Comparison of ENCODE assay signal across 18 mouse cellular contexts in genomic region chr15:102461430-102462075, GRCm38 (mm10). TPM values are rescaled to one million over a fixed set of nuclear protein-coding genes. Genes with fewer than 3 reads are reported as not detected.
DNase-seq lines count a peak whose midpoint lies in the region; ATAC-seq and TF ChIP-seq lines count a peak whose summit lies in the region.
"Had no signal": no experiment of that assay in that cellular context is flagged by ENCODE, and none has a peak within 500 bp of the region (broad histone marks: within the 10 kb centered on the region; RNA-seq: fewer than 3 reads in every experiment).

No protein-coding gene starts in this region.

- peaks cover 19% of the 10 kb centered on the region for H3K4me1 ChIP-seq in heart, embryonic 12.5 days (replicated peaks)
- peaks cover 40 to 45% of the 10 kb centered on the region in 2 experiments for H3K4me1 ChIP-seq in liver, embryonic 14.5 days (replicated peaks; ENCODE audit: control insufficient read depth in 2 of 2, insufficient read depth in 2 of 2, low read length in 1 of 2)
- H3K4me1 ChIP-seq in forebrain, embryonic 12.5 days, result peaks cover 18% of the 10 kb centered on the region
- peaks cover 2% of the 10 kb centered on the region; the same call in 1 of the 2 replicates for H3K4me1 ChIP-seq in forebrain, embryonic 14.5 days (ENCODE audit: control insufficient read depth, insufficient read depth, low read length)

- peaks cover 35% of the 10 kb centered on the region for H3K79me2 ChIP-seq in C2C12 (ENCODE audit: control insufficient read depth, insufficient read depth)

- no peak for TF ChIP-seq EP300 in liver, embryonic 14.5 days (IDR thresholded peaks at IDR 0.05; ENCODE audit: low read depth)

- no peak for TF ChIP-seq CTCF in C2C12 (IDR thresholded peaks at IDR 0.05; ENCODE audit: control insufficient read depth, insufficient read depth, insufficient read length)
- TF ChIP-seq CTCF in liver, embryonic 14.5 days (IDR thresholded peaks at IDR 0.05; ENCODE audit: low read depth), result no peak

- no peaks in the 10 kb centered on the region for H3K27me3 ChIP-seq in heart, embryonic 12.5 days (replicated peaks)
- no peaks in the 10 kb centered on the region for H3K27me3 ChIP-seq in C2C12 (ENCODE audit: control insufficient read depth, insufficient read depth, insufficient read length)
- no peaks in the 10 kb centered on the region for H3K27me3 ChIP-seq in liver, embryonic 14.5 days (ENCODE audit: control insufficient read depth, insufficient read depth, low read length)
- H3K27me3 ChIP-seq in forebrain, embryonic 12.5 days, result no peaks in the 10 kb centered on the region
- no peaks in the 10 kb centered on the region for H3K27me3 ChIP-seq in forebrain, embryonic 14.5 days (replicated peaks; ENCODE audit: control insufficient read depth, insufficient read depth, low read length)
- H3K27me3 ChIP-seq: embryonic facial prominence, embryonic 13.5 days; lung, embryonic 15.5 days had no signal

- 82% methylated on average over 9 of the region's 9 CpGs for WGBS in heart, embryonic 12.5 days
- 76% methylated on average over 9 of the region's 9 CpGs for WGBS in liver, embryonic 14.5 days (ENCODE audit: insufficient replicate concordance)
- 83% methylated on average over 9 of the region's 9 CpGs for WGBS in forebrain, embryonic 12.5 days
- WGBS in forebrain, embryonic 14.5 days, result 88% methylated on average over 9 of the region's 9 CpGs

- no peaks in the 10 kb centered on the region for H3K9me3 ChIP-seq in heart, embryonic 12.5 days (replicated peaks)
- H3K9me3 ChIP-seq in liver, embryonic 14.5 days (ENCODE audit: control insufficient read depth, low read length), result no peaks in the 10 kb centered on the region
- H3K9me3 ChIP-seq in forebrain, embryonic 12.5 days, result no peaks in the 10 kb centered on the region
- H3K9me3 ChIP-seq in forebrain, embryonic 14.5 days (replicated peaks; ENCODE audit: control insufficient read depth, low read length), result no peaks in the 10 kb centered on the region
- H3K9me3 ChIP-seq: embryonic facial prominence, embryonic 13.5 days; heart, embryonic 10.5 days; lung, embryonic 15.5 days had no signal

- peaks cover 17% of the 10 kb centered on the region; the same call in 1 of the 2 replicates for H3K36me3 ChIP-seq in heart, embryonic 12.5 days
- H3K36me3 ChIP-seq in C2C12 (ENCODE audit: control insufficient read depth, insufficient read depth), result peaks cover 36% of the 10 kb centered on the region
- no peaks in the 10 kb centered on the region; the same call in 1 of the 2 replicates for H3K36me3 ChIP-seq in liver, embryonic 14.5 days (replicated peaks; ENCODE audit: control insufficient read depth, insufficient read depth, low read depth)
- 0 out of 2 replicates have a peak, but pooled peaks cover 5% of the 10 kb centered on the region for H3K36me3 ChIP-seq in forebrain, embryonic 12.5 days (replicated peaks)
- H3K36me3 ChIP-seq in forebrain, embryonic 14.5 days (ENCODE audit: control insufficient read depth, insufficient read depth, low read length), result 0 out of 2 replicates have a peak, but pooled peaks cover 2% of the 10 kb centered on the region
- H3K36me3 ChIP-seq: lung, embryonic 15.5 days had no signal

- peak overlapping the region; percentile 64; the same call in 1 of the 2 replicates for H3K27ac ChIP-seq in heart, embryonic 12.5 days (ENCODE audit: poor library complexity, severe bottlenecking)
- H3K27ac ChIP-seq in liver, embryonic 14.5 days, result peak overlapping the region; percentile 87
- H3K27ac ChIP-seq in forebrain, embryonic 12.5 days, result no peak overlapping the region
- H3K27ac ChIP-seq in forebrain, embryonic 14.5 days (ENCODE audit: low read depth, low read length), result no peak overlapping the region
- H3K27ac ChIP-seq: embryonic facial prominence, embryonic 13.5 days; lung, embryonic 15.5 days had no signal

- peaks cover 14% of the 10 kb centered on the region for H3K79me3 ChIP-seq in C2C12 (ENCODE audit: low read depth)

- no peak for DNase-seq in heart, adult 18-20 months
- DNase-seq in R1 (ENCODE audit: low read depth, low spot score), result peak; percentile 66
- DNase-seq in liver, embryonic 14.5 days (ENCODE audit: low read depth in 3 of 3, low spot score in 3 of 3), result no peak
- no peak for DNase-seq in forebrain, embryonic 14.5 days (ENCODE audit: low spot score)
- DNase-seq in embryo, embryonic 9.5 days (ENCODE audit: extremely low spot score), result no peak
- DNase-seq: cerebellum, postnatal 10 days; forebrain, postnatal 0 days had no signal

- H3K9ac ChIP-seq in heart, embryonic 12.5 days, result no peak overlapping the region
- peak overlapping the region; percentile 43 for H3K9ac ChIP-seq in liver, embryonic 14.5 days (replicated peaks)
- H3K9ac ChIP-seq in forebrain, embryonic 12.5 days, result no peak overlapping the region
- H3K9ac ChIP-seq in forebrain, embryonic 14.5 days (ENCODE audit: low read length), result no peak overlapping the region
- H3K9ac ChIP-seq: forebrain, postnatal 0 days; lung, embryonic 15.5 days had no signal

- H3K4me2 ChIP-seq in heart, embryonic 12.5 days, result peak overlapping the region; percentile 66
- peak overlapping the region; percentile 88 for H3K4me2 ChIP-seq in liver, embryonic 14.5 days (ENCODE audit: low read depth)
- no peak overlapping the region for H3K4me2 ChIP-seq in forebrain, embryonic 12.5 days
- no peak overlapping the region for H3K4me2 ChIP-seq in forebrain, embryonic 14.5 days (ENCODE audit: low read length)
- H3K4me2 ChIP-seq: embryonic facial prominence, embryonic 13.5 days; midbrain, embryonic 11.5 days had no signal

- H3ac ChIP-seq in C2C12 (ENCODE audit: control insufficient read depth, insufficient read length, low read depth), result no peak overlapping the region

- ATAC-seq in heart, embryonic 12.5 days (ENCODE audit: insufficient number of reproducible peaks, low FRiP score), result no peak
- no peak for ATAC-seq in liver, embryonic 14.5 days (ENCODE audit: insufficient read depth)
- ATAC-seq in forebrain, embryonic 12.5 days (ENCODE audit: low FRiP score), result no peak
- no peak for ATAC-seq in forebrain, embryonic 14.5 days
- ATAC-seq: forebrain, postnatal 0 days; inflammation-experienced regulatory T-cells, adult 6 months had no signal

- H3K4me3 ChIP-seq in heart, embryonic 12.5 days, result peak overlapping the region; percentile 56; the same call in 1 of the 2 replicates
- peak overlapping the region; percentile 55 for H3K4me3 ChIP-seq in C2C12 (ENCODE audit: insufficient read depth, poor library complexity, severe bottlenecking)
- H3K4me3 ChIP-seq in liver, embryonic 14.5 days (ENCODE audit: insufficient read depth in 1 of 2, low read depth in 2 of 2, low read length in 2 of 2), result peak overlapping the region; percentile 55 to 75
- H3K4me3 ChIP-seq in forebrain, embryonic 12.5 days (replicated peaks), result no peak overlapping the region
- no peak overlapping the region for H3K4me3 ChIP-seq in forebrain, embryonic 14.5 days (ENCODE audit: low read depth, low read length)
- H3K4me3 ChIP-seq: embryonic facial prominence, embryonic 13.5 days; lung, embryonic 15.5 days had no signal

TF ChIP-seq in C2C12, 6 proteins besides CTCF, POLR2A, EP300 and RAD21 (continues in another document):
- no peak for TF ChIP-seq MYOG (IDR thresholded peaks at IDR 0.05; ENCODE audit: control insufficient read depth, extremely low read depth, insufficient read length)

RNA-seq across cellular contexts. Expression of gene Prr13, which starts 2.7 kb away (rescaled TPM):
- 116 and 119 TPM in 2 replicates for polyA plus RNA-seq in heart, embryonic 12.5 days (2016; fragmentation: Nextera tagmentation; extraction: Ambion mirVana)
- 10 to 100 TPM; 20.3 to 24.4 TPM for total RNA-seq in heart, adult 18-20 months (2021)
- 113 TPM for polyA plus RNA-seq in C2C12 (2012; fragmentation: generic; extraction: Trizol)
- polyA plus RNA-seq in liver, embryonic 14.5 days (2012; rRNA removed), result 69.0 and 84.6 TPM in 2 replicates
- 111 and 117 TPM in 2 replicates for polyA plus RNA-seq in liver, embryonic 14.5 days (2014; fragmentation: Nextera tagmentation; extraction: Ambion mirVana)
- polyA plus RNA-seq in forebrain, embryonic 12.5 days (2016; fragmentation: Nextera tagmentation; extraction: Ambion mirVana), result 82.9 and 86.9 TPM in 2 replicates
- polyA plus RNA-seq in forebrain, embryonic 14.5 days (2014; fragmentation: Nextera tagmentation; extraction: Ambion mirVana), result 103 and 116 TPM in 2 replicates

RNA-seq across cellular contexts. Expression of gene Pcbp2, which starts 8.8 kb away (rescaled TPM):
- 134 and 142 TPM in 2 replicates for polyA plus RNA-seq in heart, embryonic 12.5 days (2016; fragmentation: Nextera tagmentation; extraction: Ambion mirVana)
- total RNA-seq in heart, adult 18-20 months (2021), result 100 to 1,000 TPM; 418 to 491 TPM
- 1,132 TPM for polyA plus RNA-seq in C2C12 (2012; fragmentation: generic; extraction: Trizol)
- 185 and 221 TPM in 2 replicates for polyA plus RNA-seq in liver, embryonic 14.5 days (2012; rRNA removed)
- polyA plus RNA-seq in liver, embryonic 14.5 days (2014; fragmentation: Nextera tagmentation; extraction: Ambion mirVana), result 93.3 and 103 TPM in 2 replicates
- polyA plus RNA-seq in forebrain, embryonic 12.5 days (2016; fragmentation: Nextera tagmentation; extraction: Ambion mirVana), result 191 and 192 TPM in 2 replicates
- 187 and 226 TPM in 2 replicates for polyA plus RNA-seq in forebrain, embryonic 14.5 days (2014; fragmentation: Nextera tagmentation; extraction: Ambion mirVana)

RNA-seq across cellular contexts. Expression of gene Amhr2, which starts 16.4 kb away (rescaled TPM):
- polyA plus RNA-seq in heart, embryonic 12.5 days (2016; fragmentation: Nextera tagmentation; extraction: Ambion mirVana), result 0.38 and 0.71 TPM in 2 replicates
- total RNA-seq in heart, adult 18-20 months (2021), result under 1 TPM; 0.39 to 0.97 TPM
- polyA plus RNA-seq in C2C12 (2012; fragmentation: generic; extraction: Trizol), result 0.07 TPM
- 0.05 and 0.06 TPM in 2 replicates for polyA plus RNA-seq in liver, embryonic 14.5 days (2012; rRNA removed)
- polyA plus RNA-seq in liver, embryonic 14.5 days (2014; fragmentation: Nextera tagmentation; extraction: Ambion mirVana), result 0.11 and 0.23 TPM in 2 replicates
- polyA plus RNA-seq in forebrain, embryonic 12.5 days (2016; fragmentation: Nextera tagmentation; extraction: Ambion mirVana), result 0.22 TPM in 2 replicates
- 0.11 and 0.25 TPM in 2 replicates for polyA plus RNA-seq in forebrain, embryonic 14.5 days (2014; fragmentation: Nextera tagmentation; extraction: Ambion mirVana)
- polyA plus RNA-seq: embryonic facial prominence, embryonic 13.5 days; inflammation-experienced regulatory T-cells, adult 6 months; neural tube, embryonic 11.5 days had no signal

RNA-seq across cellular contexts. Expression of gene Gm10337, which starts 42.0 kb away (rescaled TPM):
- polyA plus RNA-seq in heart, embryonic 12.5 days (2016; fragmentation: Nextera tagmentation; extraction: Ambion mirVana), result not detected in 2 replicates
- total RNA-seq in heart, adult 18-20 months (2021), result not detected
- not detected for polyA plus RNA-seq in C2C12 (2012; fragmentation: generic; extraction: Trizol)
- not detected in 2 replicates for polyA plus RNA-seq in liver, embryonic 14.5 days (2012; rRNA removed)
- polyA plus RNA-seq in liver, embryonic 14.5 days (2014; fragmentation: Nextera tagmentation; extraction: Ambion mirVana), result not detected in 2 replicates
- 3.9 and 7.9 TPM in 2 replicates for polyA plus RNA-seq in forebrain, embryonic 12.5 days (2016; fragmentation: Nextera tagmentation; extraction: Ambion mirVana)
- polyA plus RNA-seq in forebrain, embryonic 14.5 days (2014; fragmentation: Nextera tagmentation; extraction: Ambion mirVana), result 13.4 TPM in 1 of 2 replicates, not detected in the other
- total RNA-seq: forebrain, postnatal 0 days had no signal
- polyA plus RNA-seq: brain, embryonic 14.5 days; heart, embryonic 10.5 days; inflammation-experienced regulatory T-cells, adult 6 months; large intestine, adult 2 months; lung, embryonic 15.5 days had no signal

RNA-seq across cellular contexts. Expression of gene Map3k12, which starts 55.3 kb away (rescaled TPM):
- 14.7 and 17.3 TPM in 2 replicates for polyA plus RNA-seq in heart, embryonic 12.5 days (2016; fragmentation: Nextera tagmentation; extraction: Ambion mirVana)
- 1 to 10 TPM; 1.8 to 2.3 TPM for total RNA-seq in heart, adult 18-20 months (2021)
- polyA plus RNA-seq in C2C12 (2012; fragmentation: generic; extraction: Trizol), result 11.2 TPM
- polyA plus RNA-seq in liver, embryonic 14.5 days (2012; rRNA removed), result 0.77 and 1.3 TPM in 2 replicates
- polyA plus RNA-seq in liver, embryonic 14.5 days (2014; fragmentation: Nextera tagmentation; extraction: Ambion mirVana), result 0.78 and 1.1 TPM in 2 replicates
- polyA plus RNA-seq in forebrain, embryonic 12.5 days (2016; fragmentation: Nextera tagmentation; extraction: Ambion mirVana), result 39.4 and 40.1 TPM in 2 replicates
- polyA plus RNA-seq in forebrain, embryonic 14.5 days (2014; fragmentation: Nextera tagmentation; extraction: Ambion mirVana), result 28.6 and 36.9 TPM in 2 replicates

Comparison
In these comparisons a context has a peak if more than half of its experiments do, and no peak if none do; other contexts are left out.
1. H3K27ac ChIP-seq: peak in heart, embryonic 12.5 days (single experiment) and liver, embryonic 14.5 days (single experiment); none in forebrain, embryonic 12.5 days (single experiment) and forebrain, embryonic 14.5 days (single experiment).
2. H3K4me2 ChIP-seq: peak in heart, embryonic 12.5 days (single experiment) and liver, embryonic 14.5 days (single experiment); none in forebrain, embryonic 12.5 days (single experiment) and forebrain, embryonic 14.5 days (single experiment).
3. H3K4me3 ChIP-seq: peak in heart, embryonic 12.5 days (single experiment), C2C12 (single experiment) and liver, embryonic 14.5 days (2 of 2); none in forebrain, embryonic 12.5 days (single experiment) and forebrain, embryonic 14.5 days (single experiment).